Mouse (Mus musculus): ENCODE measurements around the gene Clec18a. TPM values are rescaled to one million over a fixed set of nuclear protein-coding genes. Genes with fewer than 3 reads are reported as not detected.

Clec18a gene
- polyA plus RNA-seq, 1 experiment from 2014 or later: not detected

DNA sequence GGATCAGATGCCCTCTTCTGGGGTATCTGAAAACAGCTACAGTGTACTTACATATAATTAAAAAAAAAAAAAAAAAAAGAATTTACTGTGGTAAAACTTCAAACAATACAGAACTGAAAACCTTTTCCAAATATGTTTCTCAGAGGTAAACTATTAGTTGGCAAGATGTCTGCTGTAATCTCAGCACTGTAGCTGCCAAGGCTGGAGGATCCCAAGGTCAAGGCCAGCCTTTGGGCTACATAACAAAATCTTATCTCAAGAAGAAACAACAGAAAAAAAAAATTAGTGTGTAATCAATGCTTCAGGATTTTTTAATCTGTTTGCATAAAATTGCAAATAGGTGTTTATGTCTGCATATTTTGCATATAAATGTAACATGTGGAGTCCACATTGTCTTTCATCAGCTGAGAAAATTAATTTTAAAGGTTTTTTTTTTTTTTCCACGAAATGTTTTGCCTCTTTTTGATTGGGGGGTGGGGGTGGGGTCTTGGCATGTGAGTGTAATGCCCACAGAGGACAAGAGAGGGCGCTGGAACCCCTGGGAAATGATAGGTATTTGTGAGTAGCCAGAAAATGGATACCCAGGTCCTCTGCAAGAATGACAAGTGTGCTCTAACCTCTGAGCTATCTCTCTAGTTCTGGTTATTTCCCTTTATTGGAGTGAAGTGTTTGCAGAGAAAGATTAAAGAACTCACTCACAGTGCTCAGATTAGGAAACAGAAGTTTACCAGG lies 48.1 kb downstream of the Clec18a start:
- H3K9ac ChIP-seq (ENCODE audit: low read length): no peak overlapping the region
- WGBS: 36% methylated on average over 2 of the region's 2 CpGs
- H3K9me3 ChIP-seq (replicated peaks; ENCODE audit: control insufficient read depth, low read length): no peaks in the 10 kb centered on the region
- no peak for ATAC-seq (ENCODE audit: insufficient read depth, low FRiP score)
- H3K4me1 ChIP-seq (ENCODE audit: control insufficient read depth, insufficient read depth, low read length): no peaks in the 10 kb centered on the region
- no peaks in the 10 kb centered on the region for H3K27me3 ChIP-seq (ENCODE audit: control insufficient read depth, insufficient read depth, low read length)
- no peak overlapping the region for H3K27ac ChIP-seq (ENCODE audit: low read length)
- peaks cover 52% of the 10 kb centered on the region for H3K36me3 ChIP-seq (ENCODE audit: control insufficient read depth, insufficient read depth, low read length)
- H3K4me3 ChIP-seq (replicated peaks; ENCODE audit: low read length): no peak overlapping the region
- H3K4me2 ChIP-seq (ENCODE audit: low read depth, low read length): no peak overlapping the region

DNA sequence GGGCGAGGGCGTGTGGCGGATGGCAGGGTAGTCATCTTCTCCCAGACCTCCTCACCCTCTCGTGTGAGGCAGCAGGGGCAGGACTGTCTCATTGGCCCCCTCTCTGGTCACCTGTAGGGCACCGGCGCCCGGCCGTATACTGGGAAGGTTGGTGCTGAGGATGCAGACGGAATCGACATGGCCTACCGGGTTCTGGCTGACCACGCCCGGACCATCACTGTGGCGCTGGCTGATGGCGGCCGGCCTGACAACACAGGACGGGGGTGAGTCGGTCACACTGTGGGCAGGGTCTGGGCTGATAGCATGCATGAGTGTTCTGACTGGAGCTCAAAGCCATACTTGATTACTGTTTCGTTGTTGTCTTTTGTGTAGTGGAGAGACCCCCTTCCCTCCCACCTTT lies 49.7 kb downstream of the Clec18a start:
- Histone ChIP-seq H3K4me3 (replicated peaks; ENCODE audit: low read length) (no peak overlapping the region), H3K4me1 (ENCODE audit: control insufficient read depth, insufficient read depth, low read length) (no peaks in the 10 kb centered on the region), H3K9ac (ENCODE audit: low read length) (no peak overlapping the region), H3K4me2 (ENCODE audit: low read depth, low read length) (no peak overlapping the region), H3K9me3 (replicated peaks; ENCODE audit: control insufficient read depth, low read length) (no peaks in the 10 kb centered on the region), H3K27me3 (ENCODE audit: control insufficient read depth, insufficient read depth, low read length) (no peaks in the 10 kb centered on the region), H3K36me3 (ENCODE audit: control insufficient read depth, insufficient read depth, low read length) (peaks cover 63% of the 10 kb centered on the region), H3K27ac (ENCODE audit: low read length) (no peak overlapping the region)
- 93% methylated on average over 19 of the region's 19 CpGs for WGBS
- no peak for ATAC-seq (ENCODE audit: insufficient read depth, low FRiP score)

DNA sequence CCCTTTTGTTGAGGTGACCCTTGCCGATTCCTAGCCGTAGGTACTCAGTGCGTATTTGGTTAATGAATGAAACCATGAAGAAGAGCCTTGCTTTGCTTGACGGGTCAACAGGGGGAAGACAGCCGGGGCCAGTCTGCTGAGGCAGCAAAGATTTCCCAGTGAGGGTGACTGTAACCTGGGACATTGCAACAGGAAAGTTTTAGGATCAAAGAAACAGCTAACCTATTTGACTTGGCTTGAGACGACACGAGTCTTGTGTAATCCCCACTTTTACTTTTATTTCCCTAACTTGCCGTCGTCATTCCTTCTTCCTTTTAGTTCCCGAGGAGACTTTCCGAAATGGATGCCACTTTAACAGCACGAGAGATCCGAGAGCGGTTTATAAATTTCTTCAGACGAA lies 55.6 kb downstream of the Clec18a start:
- H3K4me3 ChIP-seq (replicated peaks; ENCODE audit: low read length): no peak overlapping the region
- H3K4me1 ChIP-seq (ENCODE audit: control insufficient read depth, insufficient read depth, low read length): peaks cover 9% of the 10 kb centered on the region; the same call in 1 of the 2 replicates
- WGBS: 92% methylated on average over 15 of the region's 15 CpGs
- no peaks in the 10 kb centered on the region for H3K9me3 ChIP-seq (replicated peaks; ENCODE audit: control insufficient read depth, low read length)
- H3K36me3 ChIP-seq (ENCODE audit: control insufficient read depth, insufficient read depth, low read length): peaks cover 32% of the 10 kb centered on the region
- no peak overlapping the region for H3K9ac ChIP-seq (ENCODE audit: low read length)
- H3K4me2 ChIP-seq (ENCODE audit: low read depth, low read length): no peak overlapping the region
- H3K27me3 ChIP-seq (ENCODE audit: control insufficient read depth, insufficient read depth, low read length): no peaks in the 10 kb centered on the region
- no peak overlapping the region for H3K27ac ChIP-seq (ENCODE audit: low read length)
- ATAC-seq (ENCODE audit: insufficient read depth, low FRiP score): no peak

DNA sequence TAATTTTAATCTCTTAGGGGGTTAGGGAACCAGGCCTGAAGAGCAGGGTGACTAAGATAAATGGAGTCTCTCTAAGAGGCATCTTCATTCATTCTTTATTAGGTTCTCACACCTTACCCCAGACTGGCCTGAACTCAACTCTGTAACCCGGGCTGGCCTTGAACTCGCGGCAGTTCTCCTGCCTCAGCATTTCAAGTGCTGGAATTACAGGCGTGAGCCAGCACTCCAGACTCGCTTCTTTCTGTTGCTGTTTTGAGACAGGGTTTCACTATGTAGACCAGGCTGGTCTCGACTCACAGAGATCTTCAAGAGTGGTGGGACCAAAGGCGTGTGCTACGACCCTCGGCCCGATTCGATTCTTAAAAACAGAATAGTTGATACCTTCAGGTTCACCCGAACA lies 58.0 kb downstream of the Clec18a start:
- Histone ChIP-seq H3K27me3 (ENCODE audit: control insufficient read depth, insufficient read depth, low read length) (no peaks in the 10 kb centered on the region), H3K9ac (ENCODE audit: low read length) (peak overlapping the region; percentile 79), H3K36me3 (ENCODE audit: control insufficient read depth, insufficient read depth, low read length) (peaks cover 20% of the 10 kb centered on the region), H3K4me1 (ENCODE audit: control insufficient read depth, insufficient read depth, low read length) (peaks cover 9% of the 10 kb centered on the region; the same call in 1 of the 2 replicates), H3K27ac (ENCODE audit: low read length) (0 out of 2 replicates have a peak overlapping the region, but pooled peaks have one; percentile 50), H3K9me3 (replicated peaks; ENCODE audit: control insufficient read depth, low read length) (no peaks in the 10 kb centered on the region), H3K4me3 (replicated peaks; ENCODE audit: low read length) (peak overlapping the region; percentile 67), H3K4me2 (ENCODE audit: low read depth, low read length) (peak overlapping the region; percentile 67)
- 17% methylated on average over 12 of the region's 12 CpGs for WGBS
- no peak for ATAC-seq (ENCODE audit: insufficient read depth, low FRiP score)

DNA sequence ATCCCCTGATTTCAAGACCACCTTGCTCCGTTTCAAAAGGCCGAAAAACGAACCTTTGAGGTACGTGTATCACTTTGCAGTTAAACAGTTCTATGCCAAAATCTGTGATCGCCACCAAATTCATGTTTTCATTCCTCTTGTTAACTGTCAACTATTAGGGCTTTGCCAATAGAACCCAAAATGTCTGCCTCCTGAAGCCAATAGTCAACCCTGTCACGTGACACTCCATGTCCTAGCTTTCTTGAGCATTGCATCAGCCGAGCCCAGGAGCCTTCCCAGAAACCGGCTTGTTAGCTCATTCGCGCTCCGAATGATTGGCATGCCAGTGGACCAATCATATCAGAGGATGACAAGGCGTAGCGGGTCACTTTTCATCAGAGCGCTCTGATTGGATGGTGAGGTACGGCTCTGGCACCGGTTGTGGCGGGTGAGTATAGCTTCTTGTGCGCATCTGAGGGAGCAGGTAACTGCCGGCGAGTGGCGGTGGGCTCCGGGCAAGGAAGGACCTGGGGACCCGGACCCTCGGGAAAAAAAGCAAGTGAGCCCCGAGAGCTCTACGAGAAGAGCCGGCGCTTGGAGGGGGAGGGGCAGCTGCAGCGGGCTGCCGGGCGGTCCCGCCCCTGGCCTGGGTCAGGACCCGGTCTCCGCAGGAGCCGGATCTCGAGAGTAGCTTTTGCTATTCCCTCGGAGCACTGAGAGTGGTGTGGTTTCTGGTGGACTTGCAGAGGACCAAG lies 58.6 kb downstream of the Clec18a start:
- 5% methylated on average over 37 of the region's 37 CpGs for WGBS
- Histone ChIP-seq H3K9me3 (replicated peaks; ENCODE audit: control insufficient read depth, low read length) (no peaks in the 10 kb centered on the region), H3K27ac (ENCODE audit: low read length) (peak overlapping the region; percentile 50), H3K9ac (ENCODE audit: low read length) (peak overlapping the region; percentile 79), H3K4me1 (ENCODE audit: control insufficient read depth, insufficient read depth, low read length) (peaks cover 9% of the 10 kb centered on the region; the same call in 1 of the 2 replicates), H3K4me3 (replicated peaks; ENCODE audit: low read length) (peak overlapping the region; percentile 67), H3K4me2 (ENCODE audit: low read depth, low read length) (peak overlapping the region; percentile 67), H3K27me3 (ENCODE audit: control insufficient read depth, insufficient read depth, low read length) (no peaks in the 10 kb centered on the region), H3K36me3 (ENCODE audit: control insufficient read depth, insufficient read depth, low read length) (peaks cover 15% of the 10 kb centered on the region)
- ATAC-seq (ENCODE audit: insufficient read depth, low FRiP score): peak; percentile 100

DNA sequence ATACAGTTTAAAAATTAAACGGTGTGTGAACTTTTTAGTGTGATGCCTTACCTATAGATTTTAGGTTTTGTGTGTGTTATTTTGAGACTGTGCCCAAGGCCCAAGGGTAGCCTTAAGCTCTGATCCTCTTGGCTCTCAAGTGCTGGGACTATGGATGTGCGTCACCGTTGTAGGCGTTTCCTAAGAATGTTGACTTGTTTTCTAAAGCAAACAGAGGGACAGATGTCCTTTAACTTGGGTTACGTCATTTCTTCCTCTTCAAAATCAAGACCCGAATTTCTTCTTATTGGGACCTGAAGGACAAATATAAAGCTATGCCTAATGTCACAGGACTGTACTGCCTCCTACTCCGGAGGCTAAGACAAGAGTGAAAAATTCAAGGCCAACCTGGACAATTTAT lies 59.3 kb downstream of the Clec18a start, which contains the start of gene Aars:
Gene Aars, plus strand, starts transcription at position 229 of the 400 bp plus-strand sequence.
- Histone ChIP-seq H3K4me3 (replicated peaks; ENCODE audit: low read length) (peak within 1 kb of the TSS; percentile 67), H3K9ac (ENCODE audit: low read length) (peak within 1 kb of the TSS; percentile 79), H3K4me2 (ENCODE audit: low read depth, low read length) (peak within 1 kb of the TSS; percentile 67), H3K27me3 (ENCODE audit: control insufficient read depth, insufficient read depth, low read length) (no peaks in the 10 kb centered on the region), H3K9me3 (replicated peaks; ENCODE audit: control insufficient read depth, low read length) (no peaks in the 10 kb centered on the region), H3K4me1 (ENCODE audit: control insufficient read depth, insufficient read depth, low read length) (peaks cover 9% of the 10 kb centered on the region; the same call in 1 of the 2 replicates), H3K27ac (ENCODE audit: low read length) (peak within 1 kb of the TSS; percentile 50), H3K36me3 (ENCODE audit: control insufficient read depth, insufficient read depth, low read length) (peaks cover 10% of the 10 kb centered on the region; the same call in 1 of the 2 replicates)
- ATAC-seq (ENCODE audit: insufficient read depth, low FRiP score): no peak
- WGBS: 92% methylated on average over 7 of the region's 7 CpGs

DNA sequence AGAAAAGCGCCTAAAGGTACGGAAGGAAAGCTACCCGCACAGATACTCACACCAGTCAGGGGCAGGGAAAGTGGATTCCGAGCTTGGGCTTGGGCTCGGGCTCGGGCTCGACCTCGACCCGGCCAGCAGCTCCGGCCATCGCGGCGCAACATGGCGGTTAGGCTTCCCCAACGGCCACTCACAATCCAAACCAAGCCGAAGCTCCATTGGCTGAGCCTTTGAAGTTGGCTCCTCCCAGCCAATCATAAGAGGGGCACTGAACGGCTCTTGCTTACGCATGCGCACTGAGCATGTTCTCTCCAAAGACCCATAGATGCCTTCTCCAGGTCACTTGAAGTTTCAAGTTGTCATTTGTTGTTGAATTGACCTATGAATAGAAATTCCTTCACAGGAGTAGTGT lies 60.7 kb downstream of the Clec18a start, which contains the start of gene Ddx19b:
Gene Ddx19b, minus strand, starts transcription at position 180 of the 400 bp plus-strand sequence.
- Histone ChIP-seq H3K4me2 (ENCODE audit: low read depth, low read length) (no peak within 1 kb of the TSS), H3K9me3 (replicated peaks; ENCODE audit: control insufficient read depth, low read length) (no peaks in the 10 kb centered on the region), H3K4me1 (ENCODE audit: control insufficient read depth, insufficient read depth, low read length) (peaks cover 9% of the 10 kb centered on the region; the same call in 1 of the 2 replicates), H3K27me3 (ENCODE audit: control insufficient read depth, insufficient read depth, low read length) (no peaks in the 10 kb centered on the region), H3K27ac (ENCODE audit: low read length) (no peak within 1 kb of the TSS), H3K36me3 (ENCODE audit: control insufficient read depth, insufficient read depth, low read length) (no peaks in the 10 kb centered on the region), H3K9ac (ENCODE audit: low read length) (no peak within 1 kb of the TSS), H3K4me3 (replicated peaks; ENCODE audit: low read length) (no peak within 1 kb of the TSS)
- no peak for ATAC-seq (ENCODE audit: insufficient read depth, low FRiP score)
- 95% methylated on average over 19 of the region's 19 CpGs for WGBS

DNA sequence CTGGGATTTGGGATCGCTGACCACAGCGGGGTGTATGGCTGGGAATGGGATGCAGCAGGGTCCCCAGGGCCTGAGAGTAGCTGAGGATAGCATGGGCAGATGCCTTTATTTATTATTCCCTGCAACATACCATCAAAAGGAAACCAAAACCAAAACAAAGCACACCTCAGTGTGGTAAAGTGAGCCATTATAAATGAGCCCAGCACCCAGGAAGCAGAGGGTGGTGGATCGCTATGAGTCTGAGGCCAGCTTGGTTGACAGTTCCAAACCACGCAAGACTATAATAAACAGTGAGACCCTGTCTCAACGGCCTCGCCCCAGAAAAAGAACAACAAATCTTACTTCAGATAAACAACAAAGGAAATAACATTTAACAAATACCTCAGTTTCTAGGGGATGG lies 62.2 kb downstream of the Clec18a start:
- Histone ChIP-seq H3K9ac (ENCODE audit: low read length) (no peak overlapping the region), H3K4me2 (ENCODE audit: low read depth, low read length) (no peak overlapping the region), H3K27ac (ENCODE audit: low read length) (no peak overlapping the region), H3K36me3 (ENCODE audit: control insufficient read depth, insufficient read depth, low read length) (no peaks in the 10 kb centered on the region), H3K27me3 (ENCODE audit: control insufficient read depth, insufficient read depth, low read length) (no peaks in the 10 kb centered on the region), H3K4me1 (ENCODE audit: control insufficient read depth, insufficient read depth, low read length) (peaks cover 6% of the 10 kb centered on the region; the same call in 1 of the 2 replicates), H3K4me3 (replicated peaks; ENCODE audit: low read length) (no peak overlapping the region), H3K9me3 (replicated peaks; ENCODE audit: control insufficient read depth, low read length) (no peaks in the 10 kb centered on the region)
- 72% methylated on average over 6 of the region's 6 CpGs for WGBS
- no peak for ATAC-seq (ENCODE audit: insufficient read depth, low FRiP score)

DNA sequence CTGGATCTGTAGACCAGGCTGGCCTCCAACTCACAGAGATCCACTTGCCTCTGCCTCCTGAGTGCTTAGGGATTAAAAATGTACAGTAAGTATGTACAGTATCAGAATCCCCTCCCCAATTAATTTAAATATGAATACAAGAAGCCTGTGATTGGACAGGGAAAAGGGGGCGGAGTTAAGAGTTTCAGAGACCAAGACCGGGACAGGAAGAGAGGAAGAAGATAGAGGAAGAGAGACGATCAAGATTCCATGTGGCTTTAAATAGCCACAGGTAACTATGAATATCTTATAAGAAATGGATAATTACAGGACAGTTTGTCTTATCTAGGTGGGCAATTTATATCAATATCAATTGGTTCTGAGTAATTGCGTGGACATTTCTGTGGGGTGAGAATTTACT lies 62.6 kb downstream of the Clec18a start:
- no peak overlapping the region for H3K4me3 ChIP-seq (replicated peaks; ENCODE audit: low read length)
- ATAC-seq (ENCODE audit: insufficient read depth, low FRiP score): no peak
- no peak overlapping the region for H3K4me2 ChIP-seq (ENCODE audit: low read depth, low read length)
- H3K9me3 ChIP-seq (replicated peaks; ENCODE audit: control insufficient read depth, low read length): no peaks in the 10 kb centered on the region
- peaks cover 1% of the 10 kb centered on the region; the same call in 1 of the 2 replicates for H3K4me1 ChIP-seq (ENCODE audit: control insufficient read depth, insufficient read depth, low read length)
- WGBS: 51% methylated on average over 4 of the region's 4 CpGs
- no peaks in the 10 kb centered on the region for H3K27me3 ChIP-seq (ENCODE audit: control insufficient read depth, insufficient read depth, low read length)
- no peak overlapping the region for H3K9ac ChIP-seq (ENCODE audit: low read length)
- no peak overlapping the region for H3K27ac ChIP-seq (ENCODE audit: low read length)
- no peaks in the 10 kb centered on the region for H3K36me3 ChIP-seq (ENCODE audit: control insufficient read depth, insufficient read depth, low read length)

All from stomach, embryonic 16.5 days (tissue).